Mouse (Mus musculus) ES-E14 (cell line): ENCODE measurements around the gene Nanog.

ENCODE experiments used
- CHD2 ChIP-seq: IDR thresholded peaks from 2 replicates; pipeline ENCODE4 v1.6.1; 2014; ENCODE audit warnings: mild to moderate bottlenecking, low read depth, low read length, inconsistent platforms
- HCFC1 ChIP-seq: IDR thresholded peaks from 2 replicates; pipeline ENCODE4 v1.6.1; 2012; ENCODE audit warnings: low read length, inconsistent platforms, borderline replicate concordance; ENCODE audit not compliant: insufficient read depth

DNA sequence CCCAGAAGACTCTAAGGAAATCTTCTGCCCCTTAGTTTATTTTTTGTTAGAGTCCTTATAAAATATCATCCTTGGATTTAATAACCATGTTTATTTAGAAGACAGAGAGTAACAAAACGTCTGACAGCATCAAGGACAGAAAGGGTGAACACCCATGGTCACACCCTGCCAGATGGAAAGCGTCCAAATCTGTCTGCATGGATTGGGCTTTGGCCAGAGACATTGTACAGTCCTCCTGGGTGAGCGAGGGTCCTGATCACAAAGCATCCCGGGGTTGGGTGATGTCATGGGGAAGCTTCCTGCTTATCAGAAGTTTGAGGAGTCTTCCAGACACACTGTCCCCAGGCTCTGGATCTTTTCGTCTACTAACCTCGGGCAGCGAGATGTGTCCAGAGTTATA is 41.4 kb upstream of the Nanog start:
- TF ChIP-seq HCFC1: no peak
- TF ChIP-seq CHD2: no peak
